Mouse (Mus musculus): ENCODE data around the gene Ormdl2. TPM values are rescaled to one million over a fixed set of nuclear protein-coding genes. Genes with fewer than 3 reads are reported as not detected.
A peak's percentile ranks its signal among the peaks of the same experiment; 100 is the strongest.

Gene Ormdl2
- polyA plus RNA-seq, 1 experiment = 31.2 TPM

DNA sequence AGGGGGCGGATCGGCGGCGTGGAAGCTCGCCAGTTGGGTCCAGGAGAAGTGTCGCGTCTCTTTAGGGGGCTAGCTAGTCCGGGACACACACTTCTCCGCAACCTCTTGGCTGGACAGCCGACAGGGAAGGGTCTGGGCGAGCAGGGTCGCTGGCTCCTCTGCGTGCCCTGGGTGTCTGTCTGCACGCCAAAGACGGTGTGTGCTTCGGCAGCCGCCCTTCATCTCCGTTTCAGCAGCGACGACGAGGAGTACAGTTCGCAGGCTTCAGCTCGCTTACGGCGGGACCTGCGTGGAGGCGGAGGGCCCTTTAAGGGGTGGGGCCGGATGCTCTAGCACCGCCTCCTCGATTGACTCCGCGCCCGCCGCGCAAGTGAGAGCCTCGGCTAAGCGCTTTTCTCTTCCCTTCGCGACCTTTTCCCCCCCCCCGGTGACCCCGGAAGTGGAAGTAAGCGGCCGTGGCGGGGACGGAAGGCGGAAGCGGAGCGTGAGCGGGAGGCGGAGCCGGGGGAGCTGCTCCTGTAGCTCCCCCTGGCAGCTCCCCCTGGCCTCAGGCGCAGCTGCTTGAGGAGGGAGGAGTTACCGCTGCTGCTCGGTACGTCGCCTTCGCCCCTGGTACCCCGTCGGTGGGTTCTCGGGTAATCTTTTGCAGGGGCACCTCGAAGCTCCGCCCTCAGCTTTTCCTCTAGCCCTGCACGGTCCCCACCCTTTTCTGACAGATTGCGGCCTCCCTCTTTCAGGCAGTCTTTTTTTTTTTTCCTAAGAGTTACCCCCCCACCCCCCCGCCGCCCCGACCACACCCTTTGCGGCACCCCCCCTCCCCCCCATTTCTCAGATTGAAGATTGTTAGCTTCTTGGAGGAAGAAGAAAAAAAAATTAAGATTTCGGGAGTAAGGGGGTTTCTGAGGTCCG lies 16.1 kb downstream of the Ormdl2 start:
- TF ChIP-seq CTCF (IDR thresholded peaks at IDR 0.05; ENCODE audit: borderline replicate concordance, insufficient read depth, low read length) (no peak), POLR2A (IDR thresholded peaks at IDR 0.05; ENCODE audit: low read depth, low read length) (peak; percentile 82)
- Histone ChIP-seq H3K27ac (ENCODE audit: insufficient read depth, low read length) (peak overlapping the region; percentile 86), H3K4me3 (ENCODE audit: insufficient read depth, low read length) (peak overlapping the region; percentile 68), H3K4me1 (ENCODE audit: control insufficient read depth, insufficient read depth, low read length) (peaks cover 9% of the 10 kb centered on the region; the same call in 1 of the 2 replicates)

DNA sequence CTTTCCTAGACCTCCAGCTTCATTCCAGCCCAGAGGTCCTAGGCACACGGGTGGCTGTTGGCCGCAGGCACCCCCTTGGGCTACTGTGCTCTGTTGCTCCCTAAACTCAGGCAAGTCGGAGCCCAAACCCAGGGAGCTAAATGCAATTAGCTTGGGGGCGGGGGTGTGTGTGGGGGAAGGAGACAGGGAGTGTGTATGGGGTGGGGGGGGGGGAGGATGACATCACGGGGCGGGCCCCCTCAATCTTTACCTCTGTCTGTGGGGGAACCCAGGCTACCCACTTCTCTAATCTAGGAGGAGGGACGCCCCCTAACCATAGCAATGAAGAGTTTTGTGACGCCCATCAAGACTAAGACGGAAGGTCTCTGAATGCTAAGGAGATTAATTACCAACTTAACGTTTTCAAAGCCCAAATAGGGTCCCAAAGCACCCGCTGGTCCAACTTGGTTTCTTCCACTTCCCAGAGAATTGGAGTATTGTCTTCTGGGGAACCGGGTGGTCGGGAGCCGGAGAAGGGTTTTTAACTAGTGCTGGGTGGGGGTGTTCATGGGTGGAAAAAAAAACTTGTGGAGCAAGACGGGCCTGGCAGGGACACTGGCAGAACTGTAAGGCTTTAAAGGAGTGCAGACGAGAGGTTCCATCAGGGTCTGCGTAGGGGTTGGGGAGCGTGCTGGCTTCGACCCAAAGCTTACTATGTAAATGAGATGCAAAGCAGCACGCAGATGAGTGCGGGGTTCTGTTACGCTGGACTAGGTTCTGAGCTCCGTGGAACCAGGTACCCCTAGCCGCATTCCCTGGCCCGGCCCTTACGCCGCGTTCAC lies 17.0 kb downstream of the Ormdl2 start, which contains the start of gene Tmem198b:
Gene Tmem198b (minus strand): TSS at position 100 of the 821 bp plus-strand sequence.
- Histone ChIP-seq H3K4me1 (ENCODE audit: control insufficient read depth, insufficient read depth, low read length) (peaks cover 9% of the 10 kb centered on the region; the same call in 1 of the 2 replicates), H3K4me3 (ENCODE audit: insufficient read depth, low read length) (peak within 1 kb of the TSS; percentile 73), H3K27ac (ENCODE audit: insufficient read depth, low read length) (peak within 1 kb of the TSS; percentile 95)
- TF ChIP-seq POLR2A (IDR thresholded peaks at IDR 0.05; ENCODE audit: low read depth, low read length) = peak; percentile 71; the same call in 1 of the 2 replicates
- no peak for TF ChIP-seq CTCF (IDR thresholded peaks at IDR 0.05; ENCODE audit: borderline replicate concordance, insufficient read depth, low read length)

DNA sequence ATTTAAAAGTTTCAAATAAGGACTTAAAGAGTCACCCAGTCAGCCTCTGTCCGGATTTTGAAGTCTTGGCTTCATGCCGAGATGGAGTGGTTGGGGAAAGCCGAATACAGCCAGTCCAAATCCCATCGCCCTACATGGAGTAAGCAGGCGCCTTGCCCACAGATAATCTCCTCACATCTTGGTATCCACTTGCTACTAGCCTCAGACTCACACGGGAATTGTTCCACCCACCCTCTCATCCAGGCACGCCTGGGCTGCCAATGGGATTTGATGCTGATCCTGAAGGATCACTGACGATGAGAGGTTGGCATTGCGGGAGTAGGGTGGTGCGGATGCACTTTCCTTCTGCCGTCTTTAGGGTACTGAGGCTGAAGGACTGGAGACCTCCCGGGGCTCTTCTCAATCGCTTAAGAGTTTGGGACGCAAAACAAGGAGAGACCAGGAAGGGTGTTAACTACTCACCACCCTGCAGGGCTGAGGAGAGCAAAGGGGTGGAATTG lies 17.6 kb downstream of the Ormdl2 start, which contains the start of gene Dnajc14:
Gene Dnajc14 (plus strand): TSS at position 292 of the 500 bp plus-strand sequence.
- Histone ChIP-seq H3K4me3 (ENCODE audit: insufficient read depth, low read length) (peak within 1 kb of the TSS; percentile 73), H3K4me1 (ENCODE audit: control insufficient read depth, insufficient read depth, low read length) (peaks cover 9% of the 10 kb centered on the region; the same call in 1 of the 2 replicates), H3K27ac (ENCODE audit: insufficient read depth, low read length) (peak within 1 kb of the TSS; percentile 95)
- TF ChIP-seq POLR2A (IDR thresholded peaks at IDR 0.05; ENCODE audit: low read depth, low read length) (peak; percentile 67), CTCF (IDR thresholded peaks at IDR 0.05; ENCODE audit: borderline replicate concordance, insufficient read depth, low read length) (no peak)

DNA sequence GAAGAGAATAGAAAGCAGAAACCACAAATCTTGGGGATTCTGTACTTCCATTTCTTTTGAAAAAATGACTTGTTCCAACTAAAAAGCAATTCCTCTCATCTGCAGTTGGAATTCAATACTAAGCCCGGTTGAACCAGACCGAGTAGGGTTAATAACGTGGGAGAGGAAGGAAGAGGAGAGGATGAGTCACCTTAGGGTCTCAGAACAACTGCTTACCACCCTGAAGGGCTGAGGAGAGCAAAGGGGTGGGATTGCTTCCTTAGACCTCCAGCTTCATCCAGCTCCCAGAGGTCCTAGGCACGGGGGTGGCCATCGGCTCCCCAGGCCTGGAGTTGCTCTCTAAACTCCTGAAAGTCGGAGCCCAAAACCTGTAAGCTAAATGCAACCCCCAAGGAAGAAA lies 18.1 kb downstream of the Ormdl2 start:
- peak overlapping the region; percentile 73 for H3K4me3 ChIP-seq (ENCODE audit: insufficient read depth, low read length)
- TF ChIP-seq CTCF (IDR thresholded peaks at IDR 0.05; ENCODE audit: borderline replicate concordance, insufficient read depth, low read length) (no peak), POLR2A (IDR thresholded peaks at IDR 0.05; ENCODE audit: low read depth, low read length) (no peak)
- H3K4me1 ChIP-seq (ENCODE audit: control insufficient read depth, insufficient read depth, low read length) = peaks cover 6% of the 10 kb centered on the region; the same call in 1 of the 2 replicates
- H3K27ac ChIP-seq (ENCODE audit: insufficient read depth, low read length) = peak overlapping the region; percentile 95

DNA sequence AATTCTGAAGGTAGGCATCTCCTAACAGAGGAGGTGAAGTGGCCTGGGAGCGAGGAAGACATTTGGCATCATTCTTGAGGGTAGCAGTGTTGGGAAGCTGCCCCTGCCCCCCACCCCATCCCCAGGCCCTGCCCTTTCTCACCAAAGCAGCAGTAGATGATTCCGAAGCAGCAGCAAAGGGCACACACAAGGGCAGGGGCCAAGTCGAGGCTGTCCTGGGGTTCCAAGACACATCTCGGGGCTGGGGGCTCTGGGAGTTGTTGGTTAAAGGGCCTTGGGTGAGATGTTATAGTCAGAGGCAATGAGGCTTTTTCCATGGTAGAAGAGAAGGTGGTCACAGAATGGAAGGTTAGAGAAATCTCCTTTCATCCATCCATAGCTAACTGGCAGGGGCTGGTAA lies 18.5 kb downstream of the Ormdl2 start:
- peak overlapping the region; percentile 73 for H3K4me3 ChIP-seq (ENCODE audit: insufficient read depth, low read length)
- peak overlapping the region; percentile 95 for H3K27ac ChIP-seq (ENCODE audit: insufficient read depth, low read length)
- TF ChIP-seq POLR2A (IDR thresholded peaks at IDR 0.05; ENCODE audit: low read depth, low read length) = no peak
- no peak for TF ChIP-seq CTCF (IDR thresholded peaks at IDR 0.05; ENCODE audit: borderline replicate concordance, insufficient read depth, low read length)
- peaks cover 6% of the 10 kb centered on the region; the same call in 1 of the 2 replicates for H3K4me1 ChIP-seq (ENCODE audit: control insufficient read depth, insufficient read depth, low read length)

DNA sequence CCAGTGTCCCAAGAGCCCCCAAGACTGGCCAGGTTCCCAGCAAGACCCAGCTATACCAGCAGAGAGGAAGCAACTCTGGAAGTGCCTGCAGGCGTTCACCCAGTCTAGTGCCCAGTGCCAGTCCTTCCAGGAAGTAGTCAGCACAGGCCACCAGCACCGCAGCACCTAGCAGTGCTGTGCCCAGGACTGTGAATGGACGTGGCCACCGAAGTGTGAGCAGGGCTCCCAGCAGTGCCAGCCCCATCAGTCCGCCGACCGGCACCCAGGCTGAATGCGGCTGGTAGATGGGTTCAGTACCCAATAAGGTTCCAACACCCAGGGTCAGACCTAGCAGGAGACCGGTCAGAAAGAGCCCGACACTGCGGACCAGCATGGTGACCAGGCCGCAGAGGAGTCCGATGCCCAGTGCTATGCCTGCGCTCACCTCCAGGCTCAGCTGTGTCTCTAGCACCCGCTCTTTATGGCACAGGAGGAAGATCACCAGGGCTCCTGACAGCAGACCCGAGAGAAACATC lies 19.4 kb downstream of the Ormdl2 start:
- peak overlapping the region; percentile 73 for H3K4me3 ChIP-seq (ENCODE audit: insufficient read depth, low read length)
- TF ChIP-seq CTCF (IDR thresholded peaks at IDR 0.05; ENCODE audit: borderline replicate concordance, insufficient read depth, low read length) (no peak), POLR2A (IDR thresholded peaks at IDR 0.05; ENCODE audit: low read depth, low read length) (no peak)

DNA sequence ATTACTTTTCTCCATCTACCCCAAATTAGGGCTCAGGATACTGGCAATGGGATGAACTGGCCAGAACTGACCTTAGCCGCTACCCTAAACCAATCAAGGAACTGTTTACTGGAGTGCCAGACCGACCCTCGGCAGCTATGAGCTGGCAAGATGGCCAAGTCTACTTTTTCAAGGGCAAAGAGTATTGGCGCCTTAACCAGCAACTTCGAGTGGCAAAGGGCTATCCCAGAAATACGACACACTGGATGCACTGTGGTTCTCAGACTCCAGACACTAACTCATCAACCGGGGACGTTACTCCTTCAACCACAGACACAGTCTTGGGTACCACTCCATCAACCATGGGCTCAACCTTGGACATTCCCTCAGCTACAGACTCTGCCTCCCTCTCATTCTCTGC lies 22.8 kb downstream of the Ormdl2 start:
- Histone ChIP-seq H3K4me1 (ENCODE audit: control insufficient read depth, insufficient read depth, low read length) (peaks cover 6% of the 10 kb centered on the region; the same call in 1 of the 2 replicates), H3K27ac (ENCODE audit: insufficient read depth, low read length) (no peak overlapping the region), H3K4me3 (ENCODE audit: insufficient read depth, low read length) (no peak overlapping the region)
- no peak for TF ChIP-seq CTCF (IDR thresholded peaks at IDR 0.05; ENCODE audit: borderline replicate concordance, insufficient read depth, low read length)
- TF ChIP-seq POLR2A (IDR thresholded peaks at IDR 0.05; ENCODE audit: low read depth, low read length) = no peak

More for the DNA sequence above, 19.4 kb downstream of the Ormdl2 start:
- Histone ChIP-seq H3K27ac (ENCODE audit: insufficient read depth, low read length) (no peak overlapping the region), H3K4me1 (ENCODE audit: control insufficient read depth, insufficient read depth, low read length) (peaks cover 6% of the 10 kb centered on the region; the same call in 1 of the 2 replicates)

DNA sequence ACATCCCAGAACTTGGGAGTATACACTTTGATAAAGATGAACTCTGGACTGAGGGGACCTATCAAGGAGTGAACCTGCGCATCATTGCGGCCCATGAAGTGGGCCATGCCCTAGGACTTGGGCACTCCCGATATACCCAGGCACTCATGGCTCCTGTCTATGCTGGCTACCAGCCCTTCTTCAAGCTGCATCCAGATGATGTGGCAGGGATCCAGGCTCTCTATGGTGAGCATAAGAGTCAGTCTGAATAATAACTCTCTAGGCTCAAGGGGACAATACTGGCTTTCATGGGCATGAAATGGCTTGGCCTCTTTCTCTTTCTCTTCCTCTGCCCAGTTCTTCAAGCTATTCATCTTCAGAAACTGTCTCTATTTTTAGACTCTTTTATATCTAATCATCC lies 25.9 kb downstream of the Ormdl2 start:
- TF ChIP-seq CTCF (IDR thresholded peaks at IDR 0.05; ENCODE audit: borderline replicate concordance, insufficient read depth, low read length) (no peak), POLR2A (IDR thresholded peaks at IDR 0.05; ENCODE audit: low read depth, low read length) (no peak)
- no peaks in the 10 kb centered on the region for H3K4me1 ChIP-seq (ENCODE audit: control insufficient read depth, insufficient read depth, low read length)
- no peak overlapping the region for H3K27ac ChIP-seq (ENCODE audit: insufficient read depth, low read length)
- no peak overlapping the region for H3K4me3 ChIP-seq (ENCODE audit: insufficient read depth, low read length)

DNA sequence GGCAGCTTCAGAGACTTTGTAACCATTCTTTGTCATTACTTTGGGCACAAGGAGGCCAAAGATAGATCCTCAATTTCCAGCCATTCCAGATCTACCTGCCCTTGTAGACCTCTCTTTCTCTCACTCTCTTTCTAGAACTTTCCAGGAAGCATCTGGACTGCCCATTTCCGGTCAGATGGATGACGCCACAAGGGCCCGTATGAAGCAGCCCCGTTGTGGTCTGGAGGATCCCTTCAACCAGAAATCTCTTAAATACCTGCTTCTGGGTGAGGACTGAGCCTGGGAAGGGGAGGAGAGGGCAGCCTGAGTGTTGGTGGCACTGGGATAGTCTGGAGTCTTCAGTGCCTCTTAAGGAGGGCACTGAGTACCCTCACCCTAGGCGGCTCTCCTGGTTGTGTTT lies 27.1 kb downstream of the Ormdl2 start:
- no peak overlapping the region for H3K27ac ChIP-seq (ENCODE audit: insufficient read depth, low read length)
- TF ChIP-seq POLR2A (IDR thresholded peaks at IDR 0.05; ENCODE audit: low read depth, low read length) (no peak), CTCF (IDR thresholded peaks at IDR 0.05; ENCODE audit: borderline replicate concordance, insufficient read depth, low read length) (no peak)
- no peak overlapping the region for H3K4me3 ChIP-seq (ENCODE audit: insufficient read depth, low read length)
- H3K4me1 ChIP-seq (ENCODE audit: control insufficient read depth, insufficient read depth, low read length) = 0 out of 2 replicates have a peak, but pooled peaks cover 2% of the 10 kb centered on the region
